Mouse (Mus musculus) cerebellum, adult 2 months (tissue): Measurements from ENCODE around the gene Psmg1. TPM values are rescaled to one million over a fixed set of nuclear protein-coding genes. Genes with fewer than 3 reads are reported as not detected.
"Not testable (repeated sequence)": the region's sequence is repeated elsewhere in the genome, so short reads cannot be mapped to it uniquely, and the experiment has no call there.

Experiments used
- DNase-seq, 2 experiments: peaks; one replicate each; pipeline ENCODE4 v3.0.0; 2021
- H3K27ac ChIP-seq: fragments of 200-500 bp; 2 replicates; pipeline ENCODE4 v1.5.1; 2012; ENCODE audit warnings: low read length, control low read depth, inconsistent platforms; ENCODE audit not compliant: insufficient read depth
- H3K27me3 ChIP-seq: fragments of 200-500 bp; 2 replicates; pipeline ENCODE4 v1.6.1; 2012; ENCODE audit warnings: inconsistent platforms, mild to moderate bottlenecking, low read length, moderate library complexity; ENCODE audit not compliant: control insufficient read depth, insufficient read depth
- H3K4me1 ChIP-seq: fragments of 200-500 bp; 2 replicates; pipeline ENCODE4 v1.6.1; 2011; ENCODE audit warnings: low read length; ENCODE audit not compliant: control insufficient read depth, insufficient read depth
- H3K4me3 ChIP-seq: fragments of 200-500 bp; replicated peaks from 2 replicates; pipeline ENCODE3; 2011; ENCODE audit warnings: mild to moderate bottlenecking, low read depth, low read length, control low read depth; ENCODE audit not compliant: insufficient read depth
- CTCF ChIP-seq: fragments of 200-500 bp; IDR thresholded peaks from 2 replicates; pipeline ENCODE4 v1.5.1; 2011; ENCODE audit warnings: low read depth, mild to moderate bottlenecking, control low read depth, low read length, moderate library complexity, borderline replicate concordance; ENCODE audit not compliant: insufficient read depth
- POLR2A ChIP-seq: fragments of 200-500 bp; IDR thresholded peaks from 2 replicates; pipeline ENCODE4 v1.6.1; 2011; ENCODE audit warnings: low read length, control low read depth, borderline replicate concordance; ENCODE audit not compliant: insufficient read depth
- WGBS: fragments of 180-500 bp; shearing (Covaris S2); methylation state at CpG from one replicate; pipeline ENCODE4 v1.1.7; 2018; 5-methylcytosine and 5-hydroxymethylcytosine counted together
- polyA plus RNA-seq: library from polyadenylated mRNA; depleted of rRNA; stranded (reverse); fragments of >200 nt; gene quantifications from 2 replicates; pipeline ENCODE4 v1.2.3, GENCODE M21; 2012; rRNA removed

Gene Psmg1
- 28.8 and 29.3 TPM in 2 replicates for polyA plus RNA-seq

DNA sequence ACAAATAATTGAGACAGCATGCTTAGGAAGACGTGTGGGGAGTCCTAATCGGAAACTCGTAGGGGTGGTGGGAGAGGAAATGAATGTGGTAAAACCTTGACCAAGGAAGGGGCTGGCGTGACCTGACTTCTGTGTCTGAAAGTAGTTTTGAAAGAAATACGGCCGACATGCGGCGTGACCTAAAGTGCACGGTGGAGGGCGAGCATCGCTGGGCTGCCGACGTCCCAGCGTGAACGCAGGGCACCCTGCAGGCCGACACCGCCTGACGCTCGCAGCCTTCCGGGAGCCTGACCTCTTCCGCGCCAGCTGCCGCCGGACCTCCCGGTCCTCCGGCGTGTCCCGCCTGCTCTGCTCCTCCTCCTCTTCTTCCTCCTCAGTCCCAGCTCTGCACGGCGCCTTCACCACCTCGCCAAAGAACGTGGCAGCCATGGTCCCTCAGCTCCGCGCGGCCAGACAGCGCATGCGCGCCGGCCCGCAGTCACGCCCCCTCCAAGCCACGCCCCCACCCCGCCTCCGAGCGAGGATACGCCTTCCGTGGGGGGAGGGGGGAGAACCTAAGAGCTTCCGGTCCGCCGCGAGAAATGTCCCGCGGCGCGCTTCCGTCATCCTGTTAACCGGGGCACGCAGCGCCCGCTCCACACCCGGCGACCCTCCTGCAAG, at the start of gene Psmg1:
TSS of gene Psmg1 (minus strand) at position 499 of the 660 bp plus-strand sequence.
- peak; percentile 94 to 98 for DNase-seq
- 1% methylated on average over 62 of the region's 62 CpGs for WGBS
- TF ChIP-seq POLR2A: peak; percentile 99
- TF ChIP-seq CTCF: no peak
- Histone ChIP-seq H3K4me1 (no peaks in the 10 kb centered on the region), H3K4me3 (peak within 1 kb of the TSS; percentile 92), H3K27me3 (no peaks in the 10 kb centered on the region), H3K27ac (peak within 1 kb of the TSS; percentile 80)

DNA sequence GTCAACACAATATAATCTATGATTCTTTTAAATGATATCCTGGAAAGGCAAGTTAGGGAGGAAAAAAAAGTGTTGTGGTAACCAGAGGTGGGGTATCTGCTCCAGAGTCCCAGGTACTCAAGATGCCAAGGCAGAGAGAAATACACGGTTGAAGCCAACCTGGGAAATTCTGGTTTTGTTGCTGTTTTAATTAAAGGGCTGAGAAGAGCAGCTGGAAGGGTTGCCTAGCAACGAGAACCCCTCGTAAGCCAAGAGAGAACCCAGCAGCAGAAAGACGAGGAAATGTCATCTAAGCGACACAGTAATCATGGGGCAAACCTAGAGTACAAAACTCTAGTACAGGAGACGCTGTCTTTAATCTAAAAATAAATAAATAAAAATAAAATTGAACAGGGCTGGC, 48.8 kb upstream of the Psmg1 start:
- WGBS: 43% methylated on average over 6 of the region's 6 CpGs
- Histone ChIP-seq H3K4me3 (no peak overlapping the region), H3K4me1 (no peaks in the 10 kb centered on the region), H3K27ac (no peak overlapping the region), H3K27me3 (no peaks in the 10 kb centered on the region)
- DNase-seq: no peak
- no peak for TF ChIP-seq CTCF
- no peak for TF ChIP-seq POLR2A

DNA sequence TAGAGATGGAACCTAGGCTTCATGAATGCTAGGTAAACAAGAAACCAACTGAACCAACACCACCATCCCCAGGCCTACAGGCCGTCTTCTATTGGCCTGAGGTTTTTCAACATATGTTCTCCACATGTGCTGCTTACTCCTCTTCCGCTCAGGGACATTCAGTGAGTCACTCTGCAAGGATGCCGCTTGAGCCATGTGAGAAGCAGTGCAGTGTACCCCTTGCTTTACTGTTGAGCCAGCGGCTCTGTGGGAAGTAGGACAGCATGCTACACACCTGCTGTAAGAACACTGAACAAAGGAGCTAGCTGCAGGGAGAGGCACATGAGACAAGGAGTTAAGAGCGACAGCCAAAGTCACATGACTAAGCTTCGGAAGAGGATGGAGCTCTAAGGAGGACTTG, 43.7 kb upstream of the Psmg1 start:
- WGBS: 84% methylated on average over 6 of the region's 6 CpGs
- no peak overlapping the region for H3K4me3 ChIP-seq

DNA sequence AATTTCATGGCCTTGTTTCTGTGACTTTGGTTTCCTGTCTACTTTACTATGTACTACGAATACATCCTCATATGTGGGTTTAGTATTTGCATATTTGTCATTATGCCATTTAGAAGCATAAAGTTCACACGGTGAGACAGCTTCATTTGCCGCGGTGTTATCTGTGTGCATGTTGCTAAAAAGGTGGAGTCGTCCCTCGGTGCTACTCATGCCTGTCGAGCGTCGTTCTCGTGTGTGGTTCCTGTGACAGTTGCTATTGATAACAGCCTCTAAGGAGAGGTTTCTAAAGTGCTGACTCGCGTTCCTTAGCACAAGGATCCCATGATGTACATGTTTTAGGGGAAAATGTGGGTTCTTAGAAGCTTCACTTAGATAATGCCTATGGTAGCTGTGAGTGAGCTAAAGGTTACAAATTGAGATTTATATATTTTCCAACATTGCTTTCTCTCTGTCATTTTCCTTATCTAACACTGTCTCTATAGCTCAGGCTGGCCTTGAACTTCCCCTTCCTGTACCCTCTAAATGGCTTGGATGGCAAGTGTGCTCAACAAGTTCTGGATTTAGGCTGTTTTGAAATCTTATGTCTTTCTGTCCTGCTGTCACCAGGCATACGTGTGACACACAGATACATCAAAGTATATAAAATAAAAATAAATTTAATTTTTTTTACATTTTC, 41.7 kb upstream of the Psmg1 start:
- Histone ChIP-seq H3K4me1 (no peaks in the 10 kb centered on the region), H3K4me3 (no peak overlapping the region), H3K27ac (no peak overlapping the region), H3K27me3 (no peaks in the 10 kb centered on the region)
- no peak for DNase-seq
- TF ChIP-seq POLR2A (no peak), CTCF (no peak)
- 91% methylated on average over 13 of the region's 13 CpGs for WGBS

More for the DNA sequence above, 43.7 kb upstream of the Psmg1 start:
- Histone ChIP-seq H3K4me1 (no peaks in the 10 kb centered on the region), H3K27ac (no peak overlapping the region), H3K27me3 (no peaks in the 10 kb centered on the region)
- no peak for TF ChIP-seq POLR2A
- no peak for TF ChIP-seq CTCF
- no peak for DNase-seq

DNA sequence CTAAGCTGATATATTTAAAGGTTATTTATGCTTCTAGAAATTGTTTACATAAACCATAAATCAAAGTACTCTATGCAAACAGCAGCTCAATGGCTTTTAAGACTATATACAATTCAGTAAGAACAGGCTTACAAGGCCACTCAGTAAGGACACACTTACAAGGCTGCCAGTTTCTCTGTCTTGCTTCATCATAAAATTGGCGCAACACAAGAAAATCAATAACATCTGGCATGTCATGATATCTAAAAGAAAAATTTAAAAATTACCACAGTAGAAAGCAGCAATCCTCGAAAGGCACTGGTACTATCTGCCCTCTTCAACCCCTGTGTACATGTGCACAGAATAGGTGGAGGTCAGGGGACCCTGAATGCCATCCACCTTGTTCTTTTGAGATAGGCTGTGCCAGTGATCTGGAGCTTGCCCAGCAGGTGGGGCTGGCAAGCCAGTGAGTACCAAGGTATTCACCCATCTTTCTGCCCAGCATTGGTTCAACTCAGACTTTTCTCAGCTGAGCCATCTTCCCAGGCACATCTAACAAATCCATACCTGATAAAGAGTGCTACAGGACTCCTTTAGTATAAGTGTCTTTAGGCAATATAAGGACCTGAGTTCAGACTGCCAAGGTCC, 39.8 kb upstream of the Psmg1 start:
- TF ChIP-seq POLR2A: no peak
- TF ChIP-seq CTCF: peak; percentile 24; the same call in 1 of the 2 replicates
- DNase-seq: peak in 1 of 2 experiments; percentile 11
- no peaks in the 10 kb centered on the region for H3K27me3 ChIP-seq
- no peak overlapping the region for H3K27ac ChIP-seq
- no peaks in the 10 kb centered on the region for H3K4me1 ChIP-seq
- 97% methylated on average over 2 of the region's 2 CpGs for WGBS
- H3K4me3 ChIP-seq: no peak overlapping the region

DNA sequence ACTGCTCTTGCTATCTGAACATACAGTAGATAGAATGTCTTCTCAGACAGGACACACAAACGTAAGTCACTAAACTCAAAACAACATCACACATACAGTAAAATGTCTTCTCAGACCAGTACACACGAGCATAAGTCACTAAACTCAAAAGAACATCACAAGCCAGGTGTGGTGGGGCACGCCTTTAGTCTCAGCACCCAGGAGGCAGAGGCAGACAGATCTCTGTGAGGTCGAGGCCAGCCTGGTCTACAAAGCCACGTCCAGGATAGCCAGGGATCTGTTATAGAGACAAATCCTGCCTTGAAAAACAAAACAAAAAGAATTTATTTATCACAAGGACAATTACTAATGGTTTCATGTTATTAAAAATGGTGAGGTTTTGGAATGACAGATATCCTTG, 35.5 kb upstream of the Psmg1 start:
- WGBS: 93% methylated on average over 5 of the region's 5 CpGs
- H3K4me3 ChIP-seq: no peak overlapping the region
- H3K27me3 ChIP-seq: no peaks in the 10 kb centered on the region
- no peak for TF ChIP-seq POLR2A
- no peak for TF ChIP-seq CTCF
- no peak for DNase-seq
- no peak overlapping the region for H3K27ac ChIP-seq
- no peaks in the 10 kb centered on the region for H3K4me1 ChIP-seq

DNA sequence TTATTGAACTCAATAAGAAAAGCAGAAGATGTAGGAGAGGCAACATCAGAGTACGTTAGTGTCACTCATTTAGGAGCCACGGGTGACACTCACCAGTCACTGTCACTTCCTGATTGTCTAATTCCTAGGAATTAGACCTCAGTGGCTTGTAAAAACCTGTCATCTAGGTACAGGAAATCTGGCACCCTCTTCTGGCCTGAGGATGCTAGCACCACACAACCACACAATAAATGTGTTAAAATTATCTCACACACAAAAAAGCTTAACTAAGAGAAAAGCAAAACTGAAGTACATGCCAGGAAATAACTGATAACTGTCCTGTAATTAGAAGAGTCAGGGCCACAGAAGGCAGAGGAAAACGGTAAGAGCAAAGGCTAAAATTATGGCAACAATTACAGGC, 34.5 kb upstream of the Psmg1 start:
- Histone ChIP-seq H3K27me3 (no peaks in the 10 kb centered on the region), H3K27ac (no peak overlapping the region), H3K4me1 (no peaks in the 10 kb centered on the region), H3K4me3 (no peak overlapping the region)
- DNase-seq: no peak
- 81% methylated on average over 3 of the region's 3 CpGs for WGBS
- TF ChIP-seq POLR2A: no peak
- TF ChIP-seq CTCF: no peak

DNA sequence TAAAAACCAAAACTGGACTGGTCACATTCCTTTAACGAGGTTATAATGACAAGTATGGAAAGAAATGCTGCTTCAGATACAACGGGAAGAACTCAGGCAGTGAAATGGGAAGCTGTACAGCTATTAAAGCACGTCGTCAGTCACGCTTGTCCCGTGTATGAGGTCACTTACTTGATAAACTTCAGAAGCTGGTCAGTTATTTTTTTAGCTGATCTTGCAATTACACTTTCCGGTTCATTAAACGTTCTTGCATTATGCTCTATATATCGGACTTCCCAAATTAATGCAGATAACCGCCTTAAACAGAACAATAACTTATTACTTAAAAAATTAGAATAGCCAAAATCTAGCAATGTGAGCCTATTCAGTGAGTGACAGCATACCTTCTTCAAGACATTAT, 30.3 kb upstream of the Psmg1 start:
- TF ChIP-seq CTCF (no peak), POLR2A (no peak)
- Histone ChIP-seq H3K4me3 (no peak overlapping the region), H3K27me3 (no peaks in the 10 kb centered on the region), H3K4me1 (no peaks in the 10 kb centered on the region), H3K27ac (no peak overlapping the region)
- no peak for DNase-seq
- 82% methylated on average over 10 of the region's 10 CpGs for WGBS

DNA sequence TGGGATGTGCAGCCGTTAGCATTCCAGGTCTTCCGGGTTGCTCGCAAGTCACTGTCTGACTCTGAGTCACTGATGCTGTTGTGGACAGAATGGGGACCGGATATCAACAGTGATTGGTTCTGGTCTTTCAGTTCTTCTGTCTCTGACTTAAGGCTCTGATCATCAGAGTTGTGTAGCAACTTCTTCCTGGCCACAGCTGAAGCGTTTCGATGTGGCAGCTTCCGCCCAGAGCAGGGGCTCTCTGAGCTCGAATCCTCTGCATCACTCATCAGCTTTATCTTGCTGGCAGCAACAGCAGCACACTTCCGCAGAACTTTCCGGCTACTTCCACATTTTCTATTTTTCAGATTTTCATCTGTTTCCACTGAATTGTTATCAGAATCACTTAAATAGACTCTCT, 18.4 kb upstream of the Psmg1 start:
- DNase-seq, H3K27me3 ChIP-seq, H3K27ac ChIP-seq, H3K4me1 ChIP-seq, H3K4me3 ChIP-seq: not testable (repeated sequence)
- WGBS: no CpG with 5 or more reads among the region's 10 CpGs

DNA sequence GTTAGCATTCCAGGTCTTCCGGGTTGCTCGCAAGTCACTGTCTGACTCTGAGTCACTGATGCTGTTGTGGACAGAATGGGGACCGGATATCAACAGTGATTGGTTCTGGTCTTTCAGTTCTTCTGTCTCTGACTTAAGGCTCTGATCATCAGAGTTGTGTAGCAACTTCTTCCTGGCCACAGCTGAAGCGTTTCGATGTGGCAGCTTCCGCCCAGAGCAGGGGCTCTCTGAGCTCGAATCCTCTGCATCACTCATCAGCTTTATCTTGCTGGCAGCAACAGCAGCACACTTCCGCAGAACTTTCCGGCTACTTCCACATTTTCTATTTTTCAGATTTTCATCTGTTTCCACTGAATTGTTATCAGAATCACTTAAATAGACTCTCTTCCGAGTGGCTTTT, 13.5 kb upstream of the Psmg1 start:
- not testable (repeated sequence) for H3K27me3 ChIP-seq, H3K4me1 ChIP-seq, H3K27ac ChIP-seq, DNase-seq, H3K4me3 ChIP-seq
- WGBS: no CpG with 5 or more reads among the region's 10 CpGs
